Mouse (Mus musculus) kidney, embryonic 16.5 days (tissue): ENCODE results near the gene Cep83. TPM values are rescaled to one million over a fixed set of nuclear protein-coding genes. Genes with fewer than 3 reads are reported as not detected.

Experiments used
- ATAC-seq: fragments of 200-750 bp; cut with Nextera tagmentation; 2 replicates; pipeline ENCODE4 v1.8.0; 2017; ENCODE audit warnings: moderate TSS enrichment; ENCODE audit not compliant: low FRiP score, low TSS enrichment
- H3K27ac ChIP-seq: fragments of 300-500 bp; sonication (generic); 2 replicates; pipeline ENCODE4 v1.5.1; 2014; ENCODE audit warnings: low read length
- H3K27me3 ChIP-seq: fragments of 300-500 bp; sonication (generic); 2 replicates; pipeline ENCODE4 v1.6.1; 2014; ENCODE audit warnings: low read length, control low read depth, mixed read lengths; ENCODE audit not compliant: insufficient read depth
- H3K36me3 ChIP-seq: fragments of 300-500 bp; sonication (generic); 2 replicates; pipeline ENCODE4 v1.6.1; 2014; ENCODE audit warnings: low read length, control low read depth, mixed read lengths; ENCODE audit not compliant: insufficient read depth
- H3K4me1 ChIP-seq: fragments of 300-500 bp; sonication (generic); 2 replicates; pipeline ENCODE4 v1.6.1; 2014; ENCODE audit warnings: low read length, control low read depth, mixed read lengths; ENCODE audit not compliant: insufficient read depth
- H3K4me2 ChIP-seq: fragments of 300-500 bp; sonication (generic); replicated peaks from 2 replicates; pipeline ENCODE4 v1.6.1; 2014; ENCODE audit warnings: low read depth, low read length
- H3K4me3 ChIP-seq: fragments of 300-500 bp; sonication (generic); 2 replicates; pipeline ENCODE4 v1.5.1; 2014; ENCODE audit warnings: mild to moderate bottlenecking, low read length
- H3K9ac ChIP-seq: fragments of 300-500 bp; sonication (generic); replicated peaks from 2 replicates; pipeline ENCODE4 v1.6.1; 2014; ENCODE audit warnings: low read length
- H3K9me3 ChIP-seq: fragments of 300-500 bp; sonication (generic); 2 replicates; pipeline ENCODE4 v1.6.1; 2016; ENCODE audit warnings: low read length, control low read depth
- WGBS: fragments of 180-500 bp; shearing (Covaris S2); extraction: QIAGEN DNeasy Blood & Tissue Kit; methylation state at CpG from one replicate; pipeline ENCODE4 v1.1.7; 2014; 5-methylcytosine and 5-hydroxymethylcytosine counted together
- polyA plus RNA-seq: library from polyadenylated mRNA; unstranded; fragments of >200 nt; fragmentation: Nextera tagmentation; extraction: Ambion mirVana; gene quantifications from 2 replicates; pipeline ENCODE4 v1.2.1, GENCODE M21; 2015

Cep83 gene
- polyA plus RNA-seq, 1 experiment from 2014 or later = 12.9 TPM

GRCm38 (mm10) chr10:94747011-94747410, 58.6 kb downstream of the Cep83 start:
- H3K36me3 ChIP-seq = 0 out of 2 replicates have a peak, but pooled peaks cover 5% of the 10 kb centered on the region
- no peak overlapping the region for H3K27ac ChIP-seq
- no peak for ATAC-seq
- no peaks in the 10 kb centered on the region for H3K27me3 ChIP-seq
- H3K9me3 ChIP-seq = no peaks in the 10 kb centered on the region
- no peak overlapping the region for H3K4me2 ChIP-seq
- 84% methylated on average over 2 of the region's 2 CpGs for WGBS
- no peak overlapping the region for H3K4me3 ChIP-seq
- H3K4me1 ChIP-seq = no peaks in the 10 kb centered on the region
- H3K9ac ChIP-seq = no peak overlapping the region

- no peak overlapping the region for H3K27ac ChIP-seq
- H3K4me1 ChIP-seq = no peaks in the 10 kb centered on the region
- no peak for ATAC-seq
- no peaks in the 10 kb centered on the region for H3K9me3 ChIP-seq
- H3K4me2 ChIP-seq = no peak overlapping the region
- H3K4me3 ChIP-seq = no peak overlapping the region
- H3K36me3 ChIP-seq = no peaks in the 10 kb centered on the region
- 61% methylated on average over 3 of the region's 3 CpGs for WGBS
- no peak overlapping the region for H3K9ac ChIP-seq
- H3K27me3 ChIP-seq = no peaks in the 10 kb centered on the region
These were observed 83.0 kb downstream of the Cep83 start for GRCm38 (mm10) chr10:94771496-94771895.

- H3K9me3 ChIP-seq = no peaks in the 10 kb centered on the region
- no peak for ATAC-seq
- H3K4me2 ChIP-seq = no peak overlapping the region
- no peaks in the 10 kb centered on the region for H3K4me1 ChIP-seq
- no peaks in the 10 kb centered on the region for H3K27me3 ChIP-seq
- no peak overlapping the region for H3K4me3 ChIP-seq
- 0 out of 2 replicates have a peak, but pooled peaks cover 4% of the 10 kb centered on the region for H3K36me3 ChIP-seq
- no peak overlapping the region for H3K9ac ChIP-seq
- 98% methylated on average over 3 of the region's 3 CpGs for WGBS
- no peak overlapping the region for H3K27ac ChIP-seq
These were observed 89.1 kb downstream of the Cep83 start for GRCm38 (mm10) chr10:94777576-94777975.

- 0 out of 2 replicates have a peak, but pooled peaks cover 4% of the 10 kb centered on the region for H3K36me3 ChIP-seq
- no peaks in the 10 kb centered on the region for H3K9me3 ChIP-seq
- H3K27me3 ChIP-seq = no peaks in the 10 kb centered on the region
- H3K4me1 ChIP-seq = no peaks in the 10 kb centered on the region
- ATAC-seq = no peak
- H3K27ac ChIP-seq = no peak overlapping the region
- H3K4me2 ChIP-seq = no peak overlapping the region
- H3K4me3 ChIP-seq = no peak overlapping the region
- 90% methylated on average over 4 of the region's 4 CpGs for WGBS
- H3K9ac ChIP-seq = no peak overlapping the region
These were observed 90.9 kb downstream of the Cep83 start for GRCm38 (mm10) chr10:94779319-94779718.

- WGBS = 82% methylated on average over 3 of the region's 3 CpGs
- Histone ChIP-seq H3K27ac (no peak overlapping the region), H3K36me3 (0 out of 2 replicates have a peak, but pooled peaks cover 4% of the 10 kb centered on the region), H3K9me3 (no peaks in the 10 kb centered on the region), H3K4me2 (no peak overlapping the region), H3K4me1 (no peaks in the 10 kb centered on the region), H3K4me3 (no peak overlapping the region), H3K9ac (no peak overlapping the region), H3K27me3 (no peaks in the 10 kb centered on the region)
- ATAC-seq = no peak
These were observed 92.3 kb downstream of the Cep83 start for GRCm38 (mm10) chr10:94780618-94781262.

GRCm38 (mm10) chr10:94789205-94789604, 100.8 kb downstream of the Cep83 start:
- ATAC-seq = no peak
- 56% methylated on average over 3 of the region's 3 CpGs for WGBS
- Histone ChIP-seq H3K4me3 (no peak overlapping the region), H3K4me2 (no peak overlapping the region), H3K27me3 (no peaks in the 10 kb centered on the region), H3K36me3 (no peaks in the 10 kb centered on the region), H3K4me1 (no peaks in the 10 kb centered on the region), H3K9ac (no peak overlapping the region), H3K9me3 (no peaks in the 10 kb centered on the region), H3K27ac (no peak overlapping the region)

- H3K9me3 ChIP-seq = no peaks in the 10 kb centered on the region
- H3K36me3 ChIP-seq = no peaks in the 10 kb centered on the region
- WGBS = 90% methylated on average over 3 of the region's 3 CpGs
- H3K4me1 ChIP-seq = no peaks in the 10 kb centered on the region
- H3K4me2 ChIP-seq = no peak overlapping the region
- no peak overlapping the region for H3K9ac ChIP-seq
- no peak for ATAC-seq
- no peak overlapping the region for H3K4me3 ChIP-seq
- H3K27ac ChIP-seq = no peak overlapping the region
- no peaks in the 10 kb centered on the region for H3K27me3 ChIP-seq
These were observed 105.5 kb downstream of the Cep83 start for GRCm38 (mm10) chr10:94793914-94794313.

GRCm38 (mm10) chr10:94794666-94795244, 106.3 kb downstream of the Cep83 start:
- no peak for ATAC-seq
- 92% methylated on average over 5 of the region's 5 CpGs for WGBS
- H3K4me2 ChIP-seq = no peak overlapping the region
- no peak overlapping the region for H3K27ac ChIP-seq
- no peaks in the 10 kb centered on the region for H3K36me3 ChIP-seq
- H3K27me3 ChIP-seq = no peaks in the 10 kb centered on the region
- H3K9me3 ChIP-seq = no peaks in the 10 kb centered on the region
- H3K9ac ChIP-seq = no peak overlapping the region
- H3K4me3 ChIP-seq = no peak overlapping the region
- H3K4me1 ChIP-seq = no peaks in the 10 kb centered on the region

- H3K9me3 ChIP-seq = no peaks in the 10 kb centered on the region
- H3K4me2 ChIP-seq = no peak overlapping the region
- no peak for ATAC-seq
- no peak overlapping the region for H3K27ac ChIP-seq
- H3K27me3 ChIP-seq = no peaks in the 10 kb centered on the region
- H3K36me3 ChIP-seq = no peaks in the 10 kb centered on the region
- H3K9ac ChIP-seq = no peak overlapping the region
- H3K4me3 ChIP-seq = no peak overlapping the region
- WGBS = 69% methylated on average over 5 of the region's 5 CpGs
- no peaks in the 10 kb centered on the region for H3K4me1 ChIP-seq
These were observed 109.7 kb downstream of the Cep83 start for GRCm38 (mm10) chr10:94798128-94798527.

GRCm38 (mm10) chr10:94799485-94800239, 111.2 kb downstream of the Cep83 start:
- Histone ChIP-seq H3K4me1 (no peaks in the 10 kb centered on the region), H3K27ac (no peak overlapping the region), H3K27me3 (no peaks in the 10 kb centered on the region), H3K36me3 (no peaks in the 10 kb centered on the region), H3K4me2 (no peak overlapping the region), H3K4me3 (no peak overlapping the region), H3K9me3 (no peaks in the 10 kb centered on the region), H3K9ac (no peak overlapping the region)
- WGBS = 26% methylated on average over 2 of the region's 2 CpGs
- peak; percentile 79 for ATAC-seq
